ENCODE assay signal across 24 mouse cellular contexts in genomic region chr1:175669456-175669855, GRCm38 (mm10). TPM values are rescaled to one million over a fixed set of nuclear protein-coding genes. Genes with fewer than 3 reads are reported as not detected.
DNase-seq lines count a peak whose midpoint lies in the region; ATAC-seq lines count a peak whose summit lies in the region.
"Had no signal": no experiment of that assay in that cellular context is flagged by ENCODE, and none has a peak within 500 bp of the region (broad histone marks: within the 10 kb centered on the region; RNA-seq: fewer than 3 reads in every experiment).

No protein-coding gene starts in this region.

- H3K27ac ChIP-seq in forebrain, embryonic 14.5 days (ENCODE audit: low read depth, low read length) = no peak overlapping the region
- H3K27ac ChIP-seq in forebrain, embryonic 12.5 days = no peak overlapping the region
- H3K27ac ChIP-seq in intestine, embryonic 16.5 days (ENCODE audit: low read length) = no peak overlapping the region
- H3K27ac ChIP-seq: embryonic facial prominence, embryonic 10.5 days; embryonic facial prominence, embryonic 12.5 days; forebrain, embryonic 15.5 days had no signal

- H3K9me3 ChIP-seq in forebrain, embryonic 14.5 days (replicated peaks; ENCODE audit: control insufficient read depth, low read length) = no peaks in the 10 kb centered on the region
- no peaks in the 10 kb centered on the region for H3K9me3 ChIP-seq in forebrain, embryonic 12.5 days
- H3K9me3 ChIP-seq in intestine, embryonic 16.5 days (ENCODE audit: control insufficient read depth, low read length) = no peaks in the 10 kb centered on the region
- H3K9me3 ChIP-seq: embryonic facial prominence, embryonic 10.5 days; embryonic facial prominence, embryonic 12.5 days; forebrain, embryonic 15.5 days had no signal

- ATAC-seq in forebrain, embryonic 14.5 days = 0 out of 2 replicates have a peak, but pooled peaks have one; percentile 29
- ATAC-seq in forebrain, embryonic 12.5 days (ENCODE audit: low FRiP score) = no peak
- ATAC-seq in intestine, embryonic 16.5 days = no peak

- WGBS in forebrain, embryonic 14.5 days = 85% methylated on average over 3 of the region's 3 CpGs
- WGBS in forebrain, embryonic 12.5 days = 89% methylated on average over 3 of the region's 3 CpGs
- WGBS in intestine, embryonic 16.5 days = 86% methylated on average over 3 of the region's 3 CpGs

- no peaks in the 10 kb centered on the region for H3K36me3 ChIP-seq in forebrain, embryonic 14.5 days (ENCODE audit: control insufficient read depth, insufficient read depth, low read length)
- H3K36me3 ChIP-seq in forebrain, embryonic 12.5 days (replicated peaks) = no peaks in the 10 kb centered on the region
- H3K36me3 ChIP-seq in intestine, embryonic 16.5 days (ENCODE audit: control insufficient read depth, insufficient read depth, low read length) = no peaks in the 10 kb centered on the region
- H3K36me3 ChIP-seq: embryonic facial prominence, embryonic 10.5 days; embryonic facial prominence, embryonic 12.5 days; forebrain, embryonic 15.5 days had no signal

- no peaks in the 10 kb centered on the region for H3K27me3 ChIP-seq in forebrain, embryonic 14.5 days (replicated peaks; ENCODE audit: control insufficient read depth, insufficient read depth, low read length)
- H3K27me3 ChIP-seq in forebrain, embryonic 12.5 days = no peaks in the 10 kb centered on the region
- H3K27me3 ChIP-seq in intestine, embryonic 16.5 days (replicated peaks; ENCODE audit: control insufficient read depth, insufficient read depth, low read length) = no peaks in the 10 kb centered on the region
- H3K27me3 ChIP-seq: CH12.LX; embryonic facial prominence, embryonic 12.5 days; forebrain, embryonic 15.5 days had no signal

- no peaks in the 10 kb centered on the region for H3K4me1 ChIP-seq in forebrain, embryonic 14.5 days (ENCODE audit: control insufficient read depth, insufficient read depth, low read length)
- H3K4me1 ChIP-seq in forebrain, embryonic 12.5 days = peaks cover 6% of the 10 kb centered on the region
- no peaks in the 10 kb centered on the region for H3K4me1 ChIP-seq in intestine, embryonic 16.5 days (ENCODE audit: control insufficient read depth, insufficient read depth, low read length)
- H3K4me1 ChIP-seq: embryonic facial prominence, embryonic 10.5 days; forebrain, embryonic 15.5 days had no signal

- DNase-seq in forebrain, embryonic 14.5 days (ENCODE audit: low spot score) = no peak
- peak; percentile 64 for DNase-seq in heart, adult 11 months
- DNase-seq in heart, postnatal 14 days = no peak
- DNase-seq in ES-CJ7 (ENCODE audit: low read depth, low spot score) (peak; percentile 57), ZHBTc4 (ENCODE audit: low read depth, low spot score) (peak; percentile 64)
- DNase-seq in adrenal gland, adult (ENCODE audit: inconsistent age in 2 of 2, low spot score in 1 of 2) = no peak
- DNase-seq: adrenal gland, adult 8-10 months; adrenal gland, postnatal 14 days; cerebellum, adult 11-12 months had no signal

- intact Hi-C loops in heart, postnatal 14 days (cut with DNase I) = loop anchor here (5.0 kb wide), 3 partner anchors 42 to 632 kb away; partner anchors contain the start of gene Fh1

- no peak overlapping the region for H3K4me3 ChIP-seq in forebrain, embryonic 14.5 days (ENCODE audit: low read depth, low read length)
- H3K4me3 ChIP-seq in forebrain, embryonic 12.5 days (replicated peaks) = no peak overlapping the region
- H3K4me3 ChIP-seq in intestine, embryonic 16.5 days (ENCODE audit: low read length) = no peak overlapping the region
- H3K4me3 ChIP-seq: embryonic facial prominence, embryonic 10.5 days; embryonic facial prominence, embryonic 12.5 days; forebrain, embryonic 15.5 days had no signal

- no peak overlapping the region for H3K9ac ChIP-seq in forebrain, embryonic 14.5 days (ENCODE audit: low read length)
- no peak overlapping the region for H3K9ac ChIP-seq in forebrain, embryonic 12.5 days
- H3K9ac ChIP-seq in intestine, embryonic 16.5 days (ENCODE audit: low read depth, low read length) = no peak overlapping the region
- H3K9ac ChIP-seq: embryonic facial prominence, embryonic 12.5 days; forebrain, embryonic 15.5 days; forebrain, postnatal 0 days had no signal

- H3K4me2 ChIP-seq in forebrain, embryonic 14.5 days (ENCODE audit: low read length) = no peak overlapping the region
- no peak overlapping the region for H3K4me2 ChIP-seq in forebrain, embryonic 12.5 days
- no peak overlapping the region for H3K4me2 ChIP-seq in intestine, embryonic 16.5 days (ENCODE audit: low read depth, low read length)
- H3K4me2 ChIP-seq: embryonic facial prominence, embryonic 12.5 days; forebrain, embryonic 15.5 days had no signal

RNA-seq across cellular contexts. Expression of gene Opn3, which starts 23.1 kb away (rescaled TPM):
- 4.3 and 4.9 TPM in 2 replicates for polyA plus RNA-seq in forebrain, embryonic 14.5 days (2014; fragmentation: Nextera tagmentation; extraction: Ambion mirVana)
- 7.7 and 8.5 TPM in 2 replicates for polyA plus RNA-seq in forebrain, embryonic 12.5 days (2016; fragmentation: Nextera tagmentation; extraction: Ambion mirVana)
- total RNA-seq in heart, postnatal 14 days (2021) = 1 to 10 TPM; 7.3 to 8.9 TPM
- polyA plus RNA-seq in intestine, embryonic 16.5 days (2015; fragmentation: Nextera tagmentation; extraction: Ambion mirVana) = 5.6 and 5.9 TPM in 2 replicates
- polyA plus RNA-seq: CD4-positive, CD25-positive, alpha-beta regulatory T cell, adult 4 months had no signal

RNA-seq across cellular contexts. Expression of gene Chml, which starts 23.2 kb away (rescaled TPM):
- polyA plus RNA-seq in forebrain, embryonic 14.5 days (2014; fragmentation: Nextera tagmentation; extraction: Ambion mirVana) = 2.0 and 2.5 TPM in 2 replicates
- 6.2 and 6.5 TPM in 2 replicates for polyA plus RNA-seq in forebrain, embryonic 12.5 days (2016; fragmentation: Nextera tagmentation; extraction: Ambion mirVana)
- total RNA-seq in heart, postnatal 14 days (2021) = 10 to 100 TPM; 12.1 to 13.3 TPM
- 1.7 and 2.1 TPM in 2 replicates for polyA plus RNA-seq in intestine, embryonic 16.5 days (2015; fragmentation: Nextera tagmentation; extraction: Ambion mirVana)

RNA-seq across cellular contexts. Expression of gene Wdr64, which starts 28.9 kb away (rescaled TPM):
- polyA plus RNA-seq in forebrain, embryonic 14.5 days (2014; fragmentation: Nextera tagmentation; extraction: Ambion mirVana) = not detected in 2 replicates
- not detected in 2 replicates for polyA plus RNA-seq in forebrain, embryonic 12.5 days (2016; fragmentation: Nextera tagmentation; extraction: Ambion mirVana)
- not detected for total RNA-seq in heart, postnatal 14 days (2021)
- not detected in 2 replicates for polyA plus RNA-seq in intestine, embryonic 16.5 days (2015; fragmentation: Nextera tagmentation; extraction: Ambion mirVana)
- total RNA-seq: adrenal gland, adult 18-20 months; adrenal gland, adult 8-10 months; adrenal gland, postnatal 14 days; adrenal gland, postnatal 36 days; CH12.LX; forebrain, postnatal 0 days; MEL had no signal
- polyA plus RNA-seq: CD4-positive, CD25-positive, alpha-beta regulatory T cell, adult 4 months; cerebellum, adult 2 months; embryonic facial prominence, embryonic 10.5 days; embryonic facial prominence, embryonic 12.5 days; embryonic facial prominence, embryonic 14.5 days; forebrain, embryonic 11.5 days; forebrain, embryonic 15.5 days; forebrain, postnatal 0 days had no signal

RNA-seq across cellular contexts. Expression of gene Fh1, which starts 44.0 kb away (rescaled TPM):
- polyA plus RNA-seq in forebrain, embryonic 14.5 days (2014; fragmentation: Nextera tagmentation; extraction: Ambion mirVana) = 91.5 and 107 TPM in 2 replicates
- polyA plus RNA-seq in forebrain, embryonic 12.5 days (2016; fragmentation: Nextera tagmentation; extraction: Ambion mirVana) = 77.1 and 79.8 TPM in 2 replicates
- total RNA-seq in heart, postnatal 14 days (2021) = 100 to 1,000 TPM; 594 to 598 TPM
- polyA plus RNA-seq in intestine, embryonic 16.5 days (2015; fragmentation: Nextera tagmentation; extraction: Ambion mirVana) = 176 TPM in 2 replicates

RNA-seq across cellular contexts. Expression of gene Kmo, which starts 49.3 kb away (rescaled TPM):
- not detected in 2 replicates for polyA plus RNA-seq in forebrain, embryonic 14.5 days (2014; fragmentation: Nextera tagmentation; extraction: Ambion mirVana)
- polyA plus RNA-seq in forebrain, embryonic 12.5 days (2016; fragmentation: Nextera tagmentation; extraction: Ambion mirVana) = 0.09 TPM in 1 of 2 replicates, not detected in the other
- under 1 TPM; 0.26 to 0.34 TPM for total RNA-seq in heart, postnatal 14 days (2021)
- 0.68 and 0.72 TPM in 2 replicates for polyA plus RNA-seq in intestine, embryonic 16.5 days (2015; fragmentation: Nextera tagmentation; extraction: Ambion mirVana)
- total RNA-seq: ES-E14; forebrain, postnatal 0 days had no signal
- polyA plus RNA-seq: embryonic facial prominence, embryonic 10.5 days; forebrain, embryonic 15.5 days; forebrain, postnatal 0 days had no signal

Comparison
In these comparisons a context has a peak if more than half of its experiments do, and no peak if none do; other contexts are left out.
1. DNase-seq: peak in heart, adult 11 months (single experiment), ES-CJ7 (single experiment) and ZHBTc4 (single experiment); none in forebrain, embryonic 14.5 days (single experiment), heart, postnatal 14 days (0 of 2) and adrenal gland, adult (0 of 2).